Mouse (Mus musculus) ovary, postnatal 14 days (tissue): ENCODE measurements at regions not wholly inside any gene's neighbourhood (a gene's known extent, or its start where the extent isn't known, plus 50 kb on each side); places are given as distances from the start of the nearest gene placed in this dataset.

Experiments
- DNase-seq: peaks from one replicate; pipeline ENCODE4 v3.0.0; 2022; ENCODE audit warnings: low spot score

DNA sequence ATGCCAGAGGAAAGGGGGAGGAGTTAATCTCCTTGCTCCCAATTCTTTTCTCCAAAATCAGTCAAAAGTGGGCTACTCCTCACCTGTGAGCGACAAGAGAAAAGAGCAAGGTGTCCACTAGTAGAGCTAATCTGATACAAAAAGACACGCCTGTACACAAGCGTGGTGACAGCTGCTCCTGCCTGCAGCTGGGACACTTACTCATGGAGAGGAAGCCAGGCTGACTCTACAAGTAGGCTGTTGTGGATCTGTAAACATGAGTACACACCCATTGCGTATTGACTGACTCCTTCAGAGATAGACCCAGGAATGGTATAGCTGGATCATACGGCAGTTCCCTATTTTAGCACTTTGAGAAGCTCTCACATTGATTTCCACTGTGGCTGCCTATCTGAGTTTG lies 129.7 kb downstream of the Nuak1 start:
- no peak for DNase-seq

DNA sequence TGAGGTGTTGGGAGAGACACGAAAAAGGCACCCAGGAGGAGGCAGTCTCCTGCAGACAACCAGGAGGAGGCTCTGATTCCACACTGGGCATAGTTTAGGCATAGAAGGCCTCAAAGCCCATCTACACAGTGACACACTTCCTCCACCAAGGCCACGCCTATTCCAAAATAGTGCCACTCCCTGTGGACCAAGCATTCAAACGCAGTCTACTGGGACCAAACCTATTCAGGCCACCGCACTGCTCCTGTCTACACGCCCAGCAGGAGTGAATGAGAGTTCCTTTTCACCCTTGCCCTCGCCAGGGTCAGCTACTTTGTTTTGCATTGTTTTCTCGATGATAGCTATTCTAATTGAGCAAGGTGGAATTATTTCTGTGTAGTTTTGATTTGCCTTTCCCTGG lies 127.7 kb downstream of the Nuak1 start:
- DNase-seq, result no peak

DNA sequence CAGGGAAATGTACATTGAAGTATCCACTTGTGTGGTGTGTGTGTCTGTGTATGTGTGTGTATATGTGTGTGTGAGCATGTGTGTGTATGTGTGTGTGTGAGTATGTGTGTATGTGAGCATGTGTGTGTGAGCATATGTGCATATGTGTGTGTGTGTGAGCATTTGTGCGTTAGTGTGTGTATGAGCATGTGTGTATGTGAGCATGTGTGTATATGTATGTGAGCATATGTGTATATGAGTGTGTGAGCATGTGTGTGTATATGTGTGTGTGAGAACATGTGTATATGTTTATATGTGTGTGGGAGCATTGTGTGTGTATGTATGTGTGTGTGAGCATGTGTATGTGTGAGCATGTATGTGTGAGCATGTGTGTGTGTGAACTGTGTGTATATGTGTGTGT lies 123.5 kb downstream of the Nuak1 start:
- no peak for DNase-seq

DNA sequence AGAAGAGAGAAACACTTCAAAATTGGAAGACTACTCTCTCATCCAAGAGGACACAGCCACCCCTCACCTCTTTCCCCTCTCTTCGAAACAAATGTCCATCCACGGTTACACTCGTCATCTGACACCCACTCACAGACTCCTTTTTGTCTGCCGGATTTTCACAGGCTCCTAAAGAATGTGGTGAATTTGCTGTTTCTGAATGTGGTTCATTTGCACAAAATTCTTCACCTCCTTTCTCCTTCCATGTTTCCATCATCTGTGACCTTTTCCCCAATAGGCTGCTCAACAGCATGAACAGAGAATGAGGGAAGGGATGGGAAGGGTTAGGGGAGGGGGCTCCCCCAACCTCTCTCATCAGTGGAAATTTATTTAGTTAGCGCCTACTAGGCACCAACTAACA lies 122.4 kb downstream of the Nuak1 start:
- no peak for DNase-seq
